Mouse (Mus musculus) right cerebral cortex, adult 18-20 months (tissue): Measurements from ENCODE around the gene Ppp4r3a.
"Not testable (repeated sequence)": the region's sequence is repeated elsewhere in the genome, so short reads cannot be mapped to it uniquely, and the experiment has no call there.

Experiments
- DNase-seq: peaks from one replicate; pipeline ENCODE4 v3.0.0; 2022; ENCODE audit warnings: mixed read lengths

The Ppp4r3a gene

DNA sequence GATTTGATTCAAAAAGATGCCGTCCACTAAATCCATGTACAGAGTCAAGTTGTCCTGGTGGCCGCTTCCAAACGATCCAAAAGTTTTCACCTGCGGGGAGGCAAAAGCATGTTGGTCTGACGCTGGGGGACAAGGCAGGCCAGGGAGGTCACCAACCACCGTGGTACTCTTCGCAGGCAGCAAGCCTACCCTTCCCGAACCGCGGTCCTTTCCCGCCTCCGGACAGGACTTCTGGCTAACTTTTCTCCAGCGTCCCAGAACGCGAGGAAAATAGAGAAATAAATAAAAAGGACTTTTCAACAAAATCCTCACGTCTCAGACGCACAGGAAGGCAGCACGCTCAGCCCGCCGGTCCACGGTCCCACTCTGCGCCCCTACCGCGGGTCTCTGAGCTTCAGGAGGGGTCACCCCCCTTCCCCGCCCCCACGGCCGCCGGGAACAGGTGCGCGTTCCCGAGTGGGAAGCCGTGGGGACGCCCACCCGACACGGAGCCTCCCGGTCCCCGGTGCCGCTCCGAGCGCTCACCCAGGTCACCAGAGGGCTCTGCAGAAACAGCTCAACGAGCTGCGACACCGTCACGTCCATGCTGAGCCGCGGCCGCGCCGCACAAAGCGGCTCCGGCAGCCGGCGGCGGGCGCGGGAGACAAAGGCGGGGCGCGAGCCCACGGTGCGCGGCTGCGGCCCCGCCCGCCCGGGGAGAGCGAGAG is 55.1 kb downstream of the Ppp4r3a start:
- DNase-seq, result peak; percentile 31

- peak; percentile 51 for DNase-seq
These were observed 55.9 kb downstream of the Ppp4r3a start for GRCm38 (mm10) chr12:101027451-101028246.

- peak; percentile 48 for DNase-seq
These were observed 56.6 kb downstream of the Ppp4r3a start for GRCm38 (mm10) chr12:101026946-101027345.

- DNase-seq, result no peak
These were observed 57.0 kb downstream of the Ppp4r3a start for GRCm38 (mm10) chr12:101026518-101026917.

GRCm38 (mm10) chr12:101026025-101026424 is 57.5 kb downstream of the Ppp4r3a start:
- DNase-seq, result no peak

GRCm38 (mm10) chr12:101025379-101025778 is 58.1 kb downstream of the Ppp4r3a start:
- no peak for DNase-seq

DNA sequence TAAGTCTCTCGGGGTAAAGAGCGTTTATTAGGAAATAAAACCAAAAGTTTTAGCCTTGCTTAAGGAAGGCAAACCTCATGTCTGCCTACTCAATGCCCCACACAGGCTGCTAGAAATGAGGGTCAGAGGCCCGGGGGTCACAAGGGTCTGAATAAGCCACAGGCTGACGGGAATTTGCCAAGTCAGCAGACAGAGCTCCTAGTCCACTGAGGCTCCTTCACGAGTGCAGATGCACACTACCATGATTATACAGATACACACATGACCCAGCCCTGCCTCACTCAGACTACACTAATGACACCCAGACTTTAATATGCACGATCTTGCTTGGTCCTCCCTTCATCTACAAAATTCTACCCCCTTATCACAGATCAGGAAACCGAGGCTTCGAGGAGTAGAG is 58.7 kb downstream of the Ppp4r3a start:
- DNase-seq, result no peak

GRCm38 (mm10) chr12:101023143-101023542 is 60.4 kb downstream of the Ppp4r3a start:
- DNase-seq, result no peak

GRCm38 (mm10) chr12:101022353-101022752 is 61.1 kb downstream of the Ppp4r3a start:
- DNase-seq, result no peak

GRCm38 (mm10) chr12:101021484-101022226 is 61.8 kb downstream of the Ppp4r3a start:
- no peak for DNase-seq

DNA sequence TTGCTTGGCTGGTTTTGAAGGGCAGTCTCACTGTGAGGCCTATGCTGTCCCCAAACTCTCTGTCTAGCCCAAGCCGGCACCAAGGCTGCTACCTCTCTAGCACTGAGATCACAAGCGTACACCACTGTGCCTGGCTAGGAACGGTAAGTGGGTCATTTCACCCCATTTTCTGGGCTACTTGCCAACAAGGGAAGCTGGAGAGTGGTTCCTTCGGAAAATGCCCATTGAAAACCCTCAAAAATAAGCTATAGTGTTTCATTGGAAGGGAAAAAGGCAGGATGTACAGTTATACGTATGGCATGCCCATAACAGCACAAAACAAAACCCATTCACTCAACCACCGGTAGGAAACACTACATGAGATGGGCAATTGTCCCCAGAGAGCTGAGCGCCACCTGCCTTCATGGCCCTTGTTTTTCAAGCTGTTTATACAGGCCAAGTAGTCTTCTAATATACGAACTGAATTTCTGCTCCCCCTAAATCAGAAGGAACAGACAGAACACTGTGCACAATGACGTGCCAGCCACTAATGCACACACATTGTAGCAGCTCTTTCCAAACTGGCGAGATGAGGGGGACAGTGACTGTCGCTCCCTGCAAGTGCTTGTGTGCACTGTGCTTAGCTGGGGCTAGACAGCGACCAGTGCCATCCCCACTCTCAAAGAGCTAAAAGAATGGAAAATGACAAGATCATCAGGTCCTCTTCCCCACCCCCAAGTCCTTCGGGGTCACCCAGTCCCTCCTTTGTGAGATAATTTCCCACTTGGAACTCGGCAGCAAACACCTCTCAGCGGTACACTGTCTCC is 63.1 kb downstream of the Ppp4r3a start:
- DNase-seq, result no peak

- DNase-seq, result no peak
These were observed 64.1 kb downstream of the Ppp4r3a start for GRCm38 (mm10) chr12:101019443-101019842.

- DNase-seq, result no peak
These were observed 64.5 kb downstream of the Ppp4r3a start for GRCm38 (mm10) chr12:101019031-101019430.

- DNase-seq, result no peak
These were observed 65.5 kb downstream of the Ppp4r3a start for GRCm38 (mm10) chr12:101017971-101018371.

GRCm38 (mm10) chr12:101016412-101016928 is 67.0 kb downstream of the Ppp4r3a start:
- no peak for DNase-seq

- DNase-seq, result no peak
These were observed 67.6 kb downstream of the Ppp4r3a start for GRCm38 (mm10) chr12:101015926-101016325.

GRCm38 (mm10) chr12:101015165-101015560 is 68.3 kb downstream of the Ppp4r3a start:
- no peak for DNase-seq

GRCm38 (mm10) chr12:101014549-101015164 is 68.8 kb downstream of the Ppp4r3a start:
- no peak for DNase-seq

DNA sequence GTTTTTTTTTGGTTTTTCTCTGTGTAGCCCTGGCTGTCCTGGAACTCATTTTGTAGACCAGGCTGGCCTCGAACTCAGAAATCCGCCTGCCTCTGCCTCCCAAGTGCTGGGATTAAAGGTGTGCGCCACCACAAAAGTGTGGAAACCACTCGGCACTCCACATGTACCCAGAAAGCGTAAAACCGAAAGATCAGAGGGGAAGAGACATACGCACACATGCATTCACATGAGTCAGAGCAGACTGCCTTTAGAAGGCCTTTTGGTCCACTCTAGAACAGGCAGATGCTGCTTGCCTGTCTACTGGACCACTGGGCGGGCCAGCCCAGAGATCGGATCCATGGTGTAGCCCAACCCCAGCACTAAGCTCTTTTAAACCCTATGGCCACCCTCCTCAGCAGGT is 69.8 kb downstream of the Ppp4r3a start:
- not testable (repeated sequence) for DNase-seq

DNA sequence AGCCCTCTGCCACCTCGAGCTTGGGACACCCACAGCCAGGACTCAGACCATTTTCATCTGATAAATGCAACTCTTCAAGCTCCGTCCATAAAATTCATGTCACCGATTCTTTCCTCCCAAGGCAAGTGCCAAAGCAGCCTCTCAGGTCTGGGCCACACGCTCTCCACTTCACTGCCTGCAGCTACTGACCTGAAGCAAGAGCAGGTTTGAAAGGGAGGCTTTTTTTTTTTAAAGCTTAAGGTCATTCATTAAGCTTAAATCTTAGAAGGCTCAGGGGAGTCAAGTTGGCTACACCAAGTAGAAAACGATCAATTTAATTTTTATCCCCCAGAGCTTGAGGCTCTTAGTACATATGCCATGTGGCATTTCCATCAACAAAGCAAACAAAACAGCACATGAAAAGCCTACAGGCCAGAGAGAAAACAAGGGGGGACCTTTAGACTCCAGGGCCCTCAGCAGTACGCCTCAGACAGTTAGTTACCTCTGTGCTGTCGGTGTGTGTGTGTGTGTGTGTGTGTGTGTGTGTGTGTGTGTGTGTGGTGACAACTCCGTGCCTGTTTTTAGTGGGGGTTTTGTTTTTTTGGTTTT is 70.3 kb downstream of the Ppp4r3a start:
- no peak for DNase-seq
